Mouse (Mus musculus): ENCODE measurements around the gene Mocs2. TPM values are rescaled to one million over a fixed set of nuclear protein-coding genes. Genes with fewer than 3 reads are reported as not detected.

Gene Mocs2
- total RNA-seq, 1 experiment from 2014 or later, result 23.7 TPM

DNA sequence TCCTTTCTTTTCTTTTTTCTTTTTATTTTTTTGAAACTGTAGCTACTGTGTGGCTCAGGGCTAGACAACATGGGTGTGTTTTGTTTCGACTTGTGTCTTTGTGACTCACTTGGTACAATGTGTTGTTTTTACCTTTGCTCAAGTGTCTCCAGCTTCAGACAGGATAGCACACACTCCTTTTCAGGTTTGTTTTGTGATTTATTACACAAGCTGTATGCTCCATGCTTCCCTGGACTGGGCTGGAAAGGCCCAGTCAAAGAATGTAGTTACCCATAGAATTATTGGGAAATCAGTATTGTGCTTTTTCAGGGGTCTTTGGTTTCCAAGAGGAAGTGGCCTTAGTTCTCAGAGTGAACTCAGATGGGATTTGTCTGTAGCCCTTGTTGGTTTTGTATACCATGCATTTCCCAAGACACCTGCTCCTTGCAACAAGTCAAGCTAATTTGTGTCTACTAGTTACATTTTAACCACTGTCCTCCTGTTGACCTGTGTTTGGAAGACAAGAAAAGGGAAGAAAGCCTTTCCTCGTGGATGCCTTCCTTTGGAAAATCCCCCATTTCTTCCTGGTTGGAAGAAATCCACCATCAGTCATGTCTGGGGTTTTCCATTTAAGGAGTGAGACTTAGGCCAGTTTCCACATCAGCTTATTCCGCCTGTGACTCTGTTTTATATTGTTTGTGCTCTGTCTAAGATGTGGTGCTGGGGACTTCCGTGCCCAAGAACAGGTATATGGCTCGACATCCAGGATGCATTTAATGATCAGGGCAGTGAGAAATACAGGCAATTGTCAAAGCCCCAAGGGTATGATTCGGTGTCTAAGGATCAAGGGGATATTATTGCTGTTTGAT lies 34.5 kb downstream of the Mocs2 start:
- no peak for ATAC-seq (replicated peaks; ENCODE audit: insufficient number of reproducible peaks, low FRiP score, low TSS enrichment, poor library complexity, severe bottlenecking)

DNA sequence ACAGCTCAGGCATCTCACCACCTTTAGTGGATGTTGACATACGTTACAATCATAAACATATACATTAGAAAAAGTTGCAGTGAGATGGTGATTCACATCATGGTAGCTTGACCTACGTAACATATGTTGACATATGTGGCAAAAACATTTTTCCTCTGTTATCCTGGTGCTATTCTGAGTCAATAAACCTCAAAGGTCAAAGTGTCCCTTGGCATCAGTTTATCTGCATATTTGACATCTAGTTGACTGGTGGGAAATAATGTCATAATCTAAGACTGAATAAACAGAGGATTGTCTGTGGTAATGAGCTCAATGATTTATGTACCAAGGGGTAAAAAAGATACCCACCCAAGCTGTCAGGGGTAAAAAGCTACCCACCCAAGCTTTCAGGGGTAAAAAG lies 35.1 kb downstream of the Mocs2 start:
- no peak for ATAC-seq (replicated peaks; ENCODE audit: insufficient number of reproducible peaks, low FRiP score, low TSS enrichment, poor library complexity, severe bottlenecking)

DNA sequence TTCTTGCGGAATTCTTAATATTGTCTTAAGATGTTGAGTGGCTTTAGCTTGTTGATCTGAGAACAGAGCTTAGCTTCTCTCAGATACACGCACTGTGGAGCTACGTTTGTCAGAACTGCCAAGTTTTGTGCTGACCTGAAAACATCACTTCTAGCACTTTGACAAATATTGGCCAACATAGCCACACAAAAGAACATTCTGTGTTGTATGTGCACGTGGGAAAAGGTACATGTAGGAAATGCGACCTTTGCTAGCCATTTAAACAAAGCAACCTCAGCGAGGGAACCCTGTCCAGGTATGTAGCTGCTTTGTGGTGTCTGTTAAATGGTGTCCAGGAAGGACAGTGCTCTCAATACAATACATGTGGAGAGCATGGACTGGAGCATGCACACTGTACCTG lies 36.0 kb downstream of the Mocs2 start:
- ATAC-seq (replicated peaks; ENCODE audit: insufficient number of reproducible peaks, low FRiP score, low TSS enrichment, poor library complexity, severe bottlenecking), result no peak

DNA sequence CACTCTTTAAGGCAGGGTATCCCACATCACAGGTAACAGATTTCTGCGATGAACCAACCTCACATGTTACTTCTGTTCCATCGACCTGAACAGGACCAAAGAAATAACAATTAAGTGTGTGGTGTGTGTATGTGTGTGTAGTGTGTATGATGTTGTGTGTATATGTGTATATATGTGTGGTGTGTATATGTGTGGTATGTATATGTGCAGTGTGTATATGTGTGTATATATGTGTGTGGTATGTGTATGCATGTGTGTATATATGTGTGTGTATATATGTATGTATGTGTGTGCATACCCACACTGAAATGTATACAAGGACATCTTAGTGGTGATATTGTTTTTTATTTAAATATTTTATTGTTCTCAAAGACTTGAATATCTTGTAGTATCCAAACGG lies 36.4 kb downstream of the Mocs2 start:
- no peak for ATAC-seq (replicated peaks; ENCODE audit: insufficient number of reproducible peaks, low FRiP score, low TSS enrichment, poor library complexity, severe bottlenecking)

DNA sequence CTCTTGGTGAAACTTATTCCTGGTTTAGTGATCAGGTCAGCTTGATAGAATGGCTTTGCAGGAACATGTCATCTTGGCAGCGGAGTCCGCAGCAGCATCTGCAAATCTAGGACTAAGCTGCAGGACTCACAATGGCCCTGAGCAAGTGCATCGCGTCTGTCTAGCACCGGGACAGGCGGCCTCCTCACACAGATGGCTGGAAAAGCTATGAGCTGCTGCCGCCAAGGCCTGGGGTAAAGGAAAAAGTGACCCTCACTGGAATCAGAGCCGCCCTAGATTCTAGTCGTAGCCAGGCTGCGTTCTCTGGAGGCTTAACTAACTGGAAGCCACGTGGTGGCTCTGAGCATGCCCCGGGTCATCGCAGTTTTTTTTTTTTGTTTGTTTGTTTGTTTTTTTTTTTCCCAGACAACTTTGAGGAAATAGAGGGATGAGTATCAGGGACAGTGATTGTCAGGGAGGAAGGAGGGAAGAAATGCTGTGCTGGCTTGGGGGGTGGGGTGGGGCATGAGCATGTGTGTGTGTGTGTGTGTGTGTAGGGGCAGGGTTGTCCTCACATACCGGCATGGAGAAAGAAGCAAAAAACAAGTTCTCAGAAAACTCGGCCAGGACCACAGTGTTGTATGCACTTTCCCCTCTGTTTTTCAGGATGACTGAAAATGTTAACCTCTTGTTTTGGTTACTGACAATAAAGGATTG lies 37.7 kb downstream of the Mocs2 start:
- ATAC-seq (replicated peaks; ENCODE audit: insufficient number of reproducible peaks, low FRiP score, low TSS enrichment, poor library complexity, severe bottlenecking), result no peak

DNA sequence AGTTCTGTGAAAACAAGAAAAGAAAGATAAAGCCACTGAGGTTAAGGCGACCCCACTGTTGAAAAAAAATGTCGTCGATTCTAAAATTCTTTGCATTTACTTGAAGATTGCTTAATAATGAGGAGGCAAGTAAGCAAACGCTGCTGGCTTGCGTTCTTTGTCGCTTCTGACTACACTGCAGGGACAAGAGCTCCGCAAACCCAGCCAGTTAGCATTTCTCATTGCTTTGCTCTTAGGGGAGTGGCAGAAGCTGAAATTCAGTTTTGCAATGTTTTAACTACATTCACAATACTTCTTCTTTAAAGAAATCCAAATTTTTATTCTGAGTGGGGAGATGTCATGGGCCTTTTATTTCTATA lies 38.2 kb downstream of the Mocs2 start:
- ATAC-seq (replicated peaks; ENCODE audit: insufficient number of reproducible peaks, low FRiP score, low TSS enrichment, poor library complexity, severe bottlenecking), result no peak

DNA sequence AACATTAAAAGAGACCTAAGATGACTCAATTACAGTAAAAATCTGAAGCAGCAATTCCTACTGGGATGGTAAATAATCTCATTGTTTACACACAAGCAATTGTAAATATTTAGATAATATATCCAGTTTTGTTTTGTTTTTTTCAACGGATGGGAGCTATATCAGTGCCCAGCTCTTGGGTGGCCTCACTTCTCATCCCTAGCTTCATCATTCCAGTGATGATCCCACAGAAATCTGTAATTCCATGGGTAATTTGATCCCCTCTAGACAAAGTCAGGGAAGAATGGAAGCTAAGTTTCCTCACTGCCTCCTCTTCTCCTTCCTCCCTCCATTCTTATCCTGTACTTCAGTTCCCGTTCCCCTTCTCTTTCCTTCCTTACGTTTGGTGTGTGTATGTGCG lies 39.5 kb downstream of the Mocs2 start:
- ATAC-seq (replicated peaks; ENCODE audit: insufficient number of reproducible peaks, low FRiP score, low TSS enrichment, poor library complexity, severe bottlenecking), result no peak

DNA sequence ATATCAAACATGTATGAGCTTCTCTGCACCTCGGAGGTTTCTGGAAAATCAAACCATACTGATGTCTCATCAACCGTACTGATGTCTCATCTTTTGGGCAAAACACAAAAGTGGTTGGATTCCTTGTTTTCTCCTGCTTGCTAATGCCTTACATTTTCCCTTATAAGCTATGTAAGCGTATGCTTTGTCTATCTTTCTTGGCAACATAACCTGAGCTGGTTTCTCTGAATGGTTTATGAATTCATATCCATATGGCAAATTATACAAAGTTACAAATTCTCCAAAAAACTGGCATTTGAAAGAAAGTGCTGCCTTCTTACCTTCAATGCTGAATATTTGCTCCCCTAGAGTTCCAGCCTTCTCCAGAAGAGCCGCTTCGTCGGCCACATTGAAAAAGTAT lies 56.7 kb downstream of the Mocs2 start:
- no peak for ATAC-seq (replicated peaks; ENCODE audit: insufficient number of reproducible peaks, low FRiP score, low TSS enrichment, poor library complexity, severe bottlenecking)

DNA sequence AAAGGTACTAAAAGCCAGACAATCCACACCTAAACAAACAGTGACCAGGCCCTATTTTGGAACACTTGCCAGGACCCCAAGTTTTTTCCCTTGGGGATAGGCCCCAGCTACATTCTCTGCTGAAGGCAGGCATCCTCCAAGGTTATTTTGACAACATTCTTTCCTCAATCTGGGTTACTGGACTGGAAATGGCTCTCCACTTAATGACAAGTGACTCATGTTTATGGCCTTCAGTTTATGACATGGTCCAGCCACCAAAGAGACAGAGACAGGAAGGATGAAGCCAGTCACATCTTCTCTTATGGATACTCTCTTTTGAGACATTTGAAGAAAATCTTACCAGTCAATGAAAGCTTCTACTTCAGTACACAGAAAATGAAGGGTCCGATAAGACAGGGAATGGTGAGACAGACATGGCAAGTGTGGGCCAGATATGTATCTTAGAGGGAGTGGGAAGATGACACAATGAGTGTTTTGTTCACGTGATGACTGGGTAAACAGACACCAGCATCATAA lies 58.0 kb downstream of the Mocs2 start:
- no peak for ATAC-seq (replicated peaks; ENCODE audit: insufficient number of reproducible peaks, low FRiP score, low TSS enrichment, poor library complexity, severe bottlenecking)

DNA sequence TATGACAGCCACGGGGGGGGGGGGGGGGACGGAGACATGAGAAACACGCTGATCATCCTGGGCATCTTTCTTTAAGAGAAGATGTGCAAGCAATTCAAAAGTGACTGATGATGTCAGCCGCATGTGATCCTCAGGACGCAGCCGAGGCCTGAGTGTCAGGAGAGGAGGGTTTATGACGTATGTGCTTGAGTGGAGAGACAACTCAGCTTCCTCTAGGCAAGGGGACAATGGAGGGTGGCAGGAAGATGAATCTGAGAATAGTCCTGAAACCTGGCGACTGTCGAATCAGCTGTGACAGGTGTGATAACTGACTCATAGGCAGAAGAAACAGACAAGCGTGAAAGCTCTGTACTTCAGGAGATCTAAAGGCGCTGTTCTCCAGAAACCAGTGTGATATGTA lies 60.6 kb downstream of the Mocs2 start:
- ATAC-seq (replicated peaks; ENCODE audit: insufficient number of reproducible peaks, low FRiP score, low TSS enrichment, poor library complexity, severe bottlenecking), result no peak

Other genes with a start within 250 kb of the Mocs2 start
- gene Itga2, start 113.9 kb downstream of the Mocs2 start, total RNA-seq (2017), result 29.4 to 103 TPM (median 30.9 TPM) in 3 replicates

Measured in monocyte, adult 5-6 weeks (primary cell).